Mouse (Mus musculus) megakaryocyte-erythroid progenitor cell, adult 5-6 weeks (primary cell): ENCODE results near the gene Spag5. TPM values are rescaled to one million over a fixed set of nuclear protein-coding genes. Genes with fewer than 3 reads are reported as not detected.
A peak's percentile ranks its signal among the peaks of the same experiment; 100 is the strongest.
"Not testable (repeated sequence)": the region's sequence is repeated elsewhere in the genome, so short reads cannot be mapped to it uniquely, and the experiment has no call there.

Experiments
- ATAC-seq: replicated peaks from 2 replicates; pipeline ENCODE4 v1.8.0; 2016; ENCODE audit warnings: mild to moderate bottlenecking, inconsistent platforms; ENCODE audit not compliant: severe bottlenecking, poor library complexity, low FRiP score, low TSS enrichment
- total RNA-seq, 2 experiments: library from RNA; stranded (forward) in 1 of 2; stranded (reverse) in 1 of 2; fragments of 200-1000, 215-1000 nt in 1 of 2; fragments of >200 nt in 1 of 2; fragmentation: Nextera tagmentation in 1 of 2; gene quantifications; 2 replicates each; pipeline ENCODE4 v1.2.3; 2014 to 2017

The Spag5 gene
- total RNA-seq (2014; fragmentation: Nextera tagmentation) (47.4 and 52.6 TPM in 2 replicates), total RNA-seq (2017) (42.0 and 62.4 TPM in 2 replicates)

DNA sequence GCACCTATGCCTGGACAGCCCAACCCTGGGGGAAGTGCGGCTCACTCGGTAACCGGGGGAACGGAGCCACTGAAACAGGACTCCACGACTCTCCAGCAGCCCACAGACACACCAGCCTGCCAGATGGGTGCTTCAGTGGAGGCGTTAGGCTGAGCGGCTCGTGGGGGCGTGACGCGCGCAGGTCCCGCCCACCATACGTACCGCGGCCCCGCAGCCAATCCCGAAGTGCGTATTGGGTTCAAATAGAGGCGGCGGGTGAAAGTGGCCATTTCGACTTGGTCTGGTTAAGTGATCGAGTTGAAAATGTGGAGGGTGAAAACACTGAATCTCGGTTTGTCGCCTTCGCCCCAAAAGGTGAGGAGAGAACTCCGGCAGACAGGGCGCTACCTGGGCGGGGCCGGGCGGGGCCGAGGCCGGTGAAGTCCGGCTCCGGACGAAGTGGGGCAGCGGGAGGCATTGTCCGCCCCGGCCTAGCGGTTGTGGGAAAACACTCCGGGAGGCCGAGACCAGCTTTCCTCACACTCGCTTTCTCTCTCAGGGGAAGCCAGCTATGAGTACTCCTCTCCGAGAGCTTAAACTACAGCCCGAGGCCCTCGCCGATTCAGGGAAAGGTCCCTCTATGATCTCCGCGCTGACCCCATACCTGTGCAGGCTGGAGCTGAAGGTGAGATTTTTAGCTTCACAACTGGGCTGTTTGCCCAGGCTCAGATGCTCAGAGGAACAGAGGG is at the start of gene Spag5:
Spag5 (plus strand) TSS at position 173 of the 728 bp plus-strand sequence.
- peak; percentile 100 for ATAC-seq

DNA sequence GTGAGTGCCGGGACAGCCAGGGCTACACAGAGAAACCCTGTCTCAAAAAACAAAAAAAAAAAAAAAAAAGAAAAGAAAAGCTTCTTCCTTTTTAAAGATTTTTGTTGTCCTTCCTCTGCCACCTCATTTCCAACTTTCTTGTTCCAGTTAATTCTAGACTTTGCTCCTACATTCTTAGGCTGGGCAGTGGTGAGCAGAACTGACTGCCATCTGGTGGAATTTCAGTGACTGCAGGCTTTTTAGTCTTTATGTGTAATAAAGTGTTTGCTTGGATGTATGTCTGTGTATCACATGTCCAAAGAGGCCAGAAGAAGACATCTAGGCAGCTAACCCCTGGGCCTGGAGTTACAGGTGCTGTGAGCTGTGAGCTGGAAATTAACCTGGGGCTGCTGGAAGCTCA is 44.7 kb upstream of the Spag5 start:
- ATAC-seq, result no peak

DNA sequence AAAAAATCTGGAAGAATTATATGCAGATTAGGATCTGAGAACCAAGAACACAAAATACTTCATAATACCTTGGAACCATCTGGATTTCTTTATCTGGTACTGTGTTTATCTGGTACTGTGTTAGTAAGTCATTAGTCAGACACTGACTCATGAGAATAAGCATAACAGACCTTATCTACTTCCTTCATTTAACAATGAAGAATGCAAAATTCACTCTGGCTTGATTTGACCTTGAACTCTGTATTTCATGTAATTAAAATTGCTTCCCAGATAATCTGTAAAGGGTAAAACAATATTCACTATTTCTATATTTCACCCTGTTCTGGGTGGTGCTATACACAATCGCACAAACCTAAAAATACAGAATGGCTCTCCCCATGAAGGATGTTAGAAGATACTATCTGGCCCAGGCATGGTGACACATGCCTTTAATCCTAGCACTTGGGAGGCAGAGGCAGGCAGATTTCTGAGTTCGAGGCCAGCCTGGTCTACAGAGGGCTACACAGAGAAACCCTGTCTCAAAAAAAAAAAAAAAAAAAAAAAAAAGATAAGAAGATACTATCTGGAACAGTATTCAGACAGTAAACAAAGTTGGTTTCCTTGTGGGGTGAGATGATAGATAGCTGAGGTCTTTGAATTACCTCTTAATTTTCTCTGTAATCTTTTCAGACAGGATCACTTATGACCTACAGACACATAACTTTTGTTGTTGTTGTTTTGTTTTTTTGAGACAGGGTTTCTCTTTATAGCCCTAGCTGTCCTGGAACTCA is 40.7 kb upstream of the Spag5 start:
- no peak for ATAC-seq

DNA sequence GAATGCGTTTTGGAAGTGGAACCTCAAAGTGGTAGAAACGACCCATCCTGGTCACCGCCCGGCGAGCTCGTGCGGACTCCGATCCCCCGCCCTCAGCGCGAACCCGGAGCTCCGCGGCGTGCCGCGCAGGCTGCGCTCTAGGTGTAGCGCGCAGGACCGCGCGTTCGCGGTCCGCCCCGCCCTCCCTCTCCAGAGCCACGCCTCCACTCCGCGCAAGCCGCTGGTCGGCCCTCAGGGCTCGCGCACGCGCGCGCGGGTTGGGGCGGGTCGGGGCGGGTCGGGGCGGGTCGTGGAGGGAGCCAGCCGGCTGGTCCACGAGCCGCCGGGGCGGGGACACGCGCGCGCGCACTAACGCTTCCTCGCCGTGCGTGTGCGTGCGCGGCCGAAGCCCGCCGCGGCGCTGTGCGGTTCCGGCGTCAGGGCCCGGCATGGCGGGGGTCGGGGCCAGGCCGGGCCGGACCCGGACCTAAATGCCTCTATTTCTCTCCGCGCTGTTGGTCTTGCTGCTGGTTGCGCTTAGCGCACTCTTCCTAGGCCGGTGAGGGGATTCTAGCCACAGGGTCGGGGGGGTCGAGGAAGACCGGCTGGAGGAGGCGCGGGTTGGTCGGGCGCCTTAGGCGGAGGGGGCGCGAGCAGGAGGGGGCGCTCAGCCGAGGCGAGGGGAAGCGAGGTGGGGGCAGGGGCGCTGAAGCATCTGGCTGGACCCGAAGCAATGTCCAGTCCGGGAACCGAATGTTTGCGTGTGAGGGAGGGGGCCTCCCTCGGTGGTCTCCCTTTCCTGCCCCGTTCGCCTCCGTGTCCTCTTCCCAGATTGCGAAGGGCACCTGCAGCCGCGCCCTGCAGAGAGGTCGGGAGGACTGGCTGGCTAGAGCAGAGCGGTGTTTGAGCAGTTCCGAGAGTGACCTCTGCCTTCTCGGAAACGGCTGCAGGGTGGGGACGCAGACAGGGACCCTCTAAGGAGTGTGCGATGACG is 39.7 kb upstream of the Spag5 start, which contains the start of gene 2610507B11Rik:
2610507B11Rik (plus strand) TSS at position 373 of the 973 bp plus-strand sequence.
- ATAC-seq, result peak; percentile 80

DNA sequence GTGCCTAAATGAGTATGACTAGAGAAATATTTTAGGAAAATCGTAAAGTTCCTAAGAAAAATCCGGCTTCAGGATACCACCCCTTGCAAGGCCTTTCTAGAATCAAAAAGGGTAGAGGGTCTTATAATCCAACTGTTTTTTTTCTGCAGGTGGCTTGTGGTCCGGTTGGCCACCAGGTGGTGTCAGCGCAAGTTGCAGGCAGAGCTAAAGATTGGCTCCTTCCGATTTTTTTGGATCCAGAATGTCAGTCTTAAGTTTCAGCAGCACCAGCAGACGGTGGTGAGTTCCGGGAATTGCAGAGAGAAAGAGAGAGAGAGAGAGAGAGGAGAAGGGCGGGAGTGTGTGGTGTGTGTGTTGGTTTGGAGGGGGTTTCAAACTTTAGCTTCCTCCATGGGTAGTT is 38.8 kb upstream of the Spag5 start:
- ATAC-seq, result peak; percentile 39

DNA sequence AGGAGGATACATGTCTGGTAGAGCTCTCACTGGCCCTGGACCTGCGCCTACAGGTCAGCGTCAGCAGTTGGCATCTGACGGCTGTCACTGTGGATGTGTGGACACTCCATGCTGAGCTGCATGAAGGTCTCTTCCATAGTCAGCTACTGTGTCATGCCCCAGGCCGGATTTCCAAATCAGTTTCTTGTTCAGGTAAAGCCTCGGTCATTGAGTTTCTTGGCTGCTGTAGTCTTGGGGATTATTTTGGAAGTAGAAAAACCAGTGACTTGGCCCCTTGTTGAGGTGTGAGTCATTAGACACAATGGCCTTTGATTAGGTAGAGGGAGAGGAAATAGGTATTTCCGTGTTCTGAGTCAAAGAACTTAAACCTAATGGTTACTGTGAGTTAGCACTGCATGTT is 35.8 kb upstream of the Spag5 start:
- no peak for ATAC-seq

DNA sequence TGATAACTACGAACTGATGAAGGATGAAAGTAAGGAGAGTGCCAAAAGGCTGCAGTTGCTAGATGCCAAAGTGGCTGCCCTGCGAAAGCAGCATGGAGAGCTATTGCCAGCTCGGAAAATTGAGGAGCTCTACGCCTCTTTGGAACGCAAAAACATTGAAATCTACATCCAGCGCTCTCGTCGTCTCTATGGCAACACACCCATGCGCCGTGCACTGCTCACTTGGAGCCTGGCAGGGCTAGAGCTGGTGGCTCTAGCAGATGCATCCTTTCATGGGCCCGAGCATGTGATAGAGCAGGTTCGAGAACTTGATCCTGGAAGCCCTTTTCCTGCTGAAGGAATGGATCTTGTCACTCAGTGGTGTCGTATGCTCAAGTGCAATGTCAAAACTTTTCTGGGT is 29.3 kb upstream of the Spag5 start:
- no peak for ATAC-seq

DNA sequence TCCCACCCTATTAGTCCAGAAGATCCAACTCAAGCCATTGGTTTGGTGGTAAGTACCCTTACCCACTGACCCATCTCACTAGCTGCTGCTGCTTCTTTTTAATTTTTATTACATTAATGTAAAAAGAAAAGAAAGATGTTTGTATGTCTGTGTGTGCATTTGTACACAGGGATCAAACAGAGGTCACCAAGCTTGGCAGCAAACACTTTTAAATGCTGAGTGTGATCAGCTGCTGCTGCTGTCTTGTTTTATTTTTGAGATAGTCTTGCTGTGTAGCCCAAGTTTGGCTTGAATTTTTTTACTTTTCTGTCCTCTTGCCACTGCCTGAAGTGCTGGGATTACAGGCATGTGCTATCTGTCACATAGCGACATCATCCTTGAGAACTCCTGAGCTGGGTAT is 25.7 kb upstream of the Spag5 start:
- no peak for ATAC-seq

DNA sequence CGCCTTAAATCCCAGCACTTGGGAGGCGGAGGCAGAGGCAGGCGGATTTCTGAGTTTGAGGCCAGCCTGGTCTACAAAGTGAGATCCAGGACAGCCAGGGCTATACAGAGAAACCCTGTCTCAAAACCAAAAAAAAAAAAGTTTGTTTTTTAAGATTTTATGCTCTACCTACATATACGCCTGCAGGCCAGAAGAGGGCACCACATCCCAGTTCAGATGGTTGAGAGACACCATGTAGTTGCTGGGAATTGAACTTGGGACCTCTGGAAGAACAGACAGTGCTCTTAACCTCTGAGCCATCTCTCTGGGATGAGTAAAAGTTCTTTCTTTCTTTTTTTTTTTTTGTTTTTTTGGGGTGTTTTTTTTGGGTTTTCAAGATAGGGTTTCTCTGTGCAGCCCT is 25.2 kb upstream of the Spag5 start:
- not testable (repeated sequence) for ATAC-seq

DNA sequence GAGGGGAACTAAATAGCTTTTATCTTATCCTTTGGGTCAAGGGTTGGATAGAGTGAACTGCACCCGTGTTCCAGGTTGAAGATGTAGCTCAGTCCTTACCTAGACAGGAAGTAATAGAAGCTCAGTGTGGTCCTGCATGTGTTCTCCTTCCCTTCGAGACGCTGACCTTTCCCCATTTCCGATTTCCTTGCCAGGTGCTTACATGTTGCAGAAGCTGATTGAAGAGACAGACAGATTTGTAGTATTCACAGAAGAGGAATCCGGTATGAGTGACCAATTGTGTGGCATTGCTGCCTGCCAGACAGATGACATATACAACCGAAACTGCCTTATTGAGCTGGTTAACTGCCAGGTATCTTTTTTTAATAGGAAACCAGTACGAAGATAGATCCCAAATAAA is 22.5 kb upstream of the Spag5 start:
- no peak for ATAC-seq

DNA sequence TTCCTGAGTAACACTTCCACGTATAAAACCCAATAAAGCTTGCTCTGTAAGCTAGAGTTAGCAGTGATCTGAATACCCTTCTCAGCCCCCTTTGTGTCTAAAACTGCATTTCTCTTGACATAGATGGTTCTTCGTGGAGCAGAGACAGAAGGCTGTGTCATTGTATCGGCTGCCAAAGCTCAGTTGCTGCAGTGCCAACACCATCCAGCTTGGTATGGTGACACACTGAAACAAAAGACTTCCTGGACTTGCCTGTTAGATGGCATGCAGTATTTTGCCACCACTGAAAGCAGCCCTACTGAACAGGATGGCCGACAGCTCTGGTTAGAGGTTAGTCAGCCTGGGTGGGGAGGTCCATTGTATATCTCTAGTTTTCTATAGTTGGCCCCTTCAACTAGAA is 21.7 kb upstream of the Spag5 start:
- ATAC-seq, result no peak

DNA sequence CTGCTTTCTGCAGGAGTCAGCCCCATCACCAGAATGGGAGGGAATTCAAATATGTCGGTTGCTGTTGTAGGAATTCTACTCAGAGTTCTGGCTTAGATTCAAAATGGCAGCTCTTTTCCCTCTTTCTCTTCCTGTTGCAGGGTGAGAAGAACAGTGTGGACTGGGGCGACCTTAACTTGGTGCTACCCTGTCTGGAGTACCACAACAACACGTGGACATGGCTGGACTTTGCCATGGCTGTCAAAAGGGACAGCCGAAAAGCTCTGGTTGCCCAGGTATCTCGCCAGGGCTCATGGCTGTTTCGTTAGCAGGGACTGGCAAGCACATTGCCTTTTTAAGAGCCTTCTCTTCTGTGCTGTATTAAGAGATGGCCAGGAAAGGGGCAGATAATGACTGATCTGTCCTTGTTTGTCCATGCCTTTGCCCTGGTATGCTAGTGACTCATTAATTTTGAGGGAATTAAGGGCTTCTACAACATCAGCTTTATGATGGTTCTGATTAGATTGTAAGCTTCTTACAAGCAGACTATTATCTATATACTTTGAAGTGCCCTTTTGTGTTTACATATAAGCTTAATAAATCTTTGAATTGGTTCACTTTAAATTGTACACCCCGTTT is 12.1 kb upstream of the Spag5 start:
- no peak for ATAC-seq

DNA sequence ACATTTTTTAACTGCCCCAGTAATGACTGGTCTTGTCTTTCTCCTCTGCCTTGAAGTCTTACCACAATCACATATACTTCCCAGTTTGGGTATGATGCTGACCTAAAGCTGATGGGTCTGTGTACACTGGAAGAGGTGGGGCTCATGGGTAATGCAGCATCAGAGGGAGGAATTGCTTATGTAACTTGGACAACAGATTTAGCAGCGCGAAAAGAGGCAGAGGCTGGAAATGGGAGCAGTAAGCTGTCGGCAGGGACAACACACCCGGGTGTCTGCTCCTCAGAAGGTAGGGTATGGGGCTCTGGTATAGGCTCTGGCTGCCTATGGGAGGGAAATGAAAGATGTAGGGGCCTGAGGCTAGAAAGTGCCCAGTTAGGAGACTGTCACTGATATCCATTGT is 10.7 kb upstream of the Spag5 start, which contains the start of gene BC030499:
BC030499 (plus strand) TSS at position 188 of the 400 bp plus-strand sequence.
- ATAC-seq, result no peak

DNA sequence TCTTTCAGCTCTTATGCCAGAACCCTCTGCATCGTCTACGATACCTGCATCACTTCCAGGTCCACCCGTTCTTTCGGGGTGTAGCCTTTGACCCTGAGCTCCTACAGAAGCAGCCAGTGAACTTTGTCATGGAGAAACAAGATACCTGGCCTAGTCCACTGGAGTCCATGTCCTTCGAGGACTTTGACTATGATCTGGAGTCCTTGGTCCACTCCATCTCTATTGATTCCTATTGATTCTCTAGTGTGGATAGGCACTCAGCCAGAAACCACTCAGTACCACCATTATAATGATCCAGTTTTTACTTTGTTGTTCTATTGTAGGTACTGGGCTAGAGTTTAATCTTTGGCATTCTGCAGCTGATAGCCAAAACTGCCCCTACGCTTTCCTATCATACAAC is 6.7 kb upstream of the Spag5 start:
- no peak for ATAC-seq

DNA sequence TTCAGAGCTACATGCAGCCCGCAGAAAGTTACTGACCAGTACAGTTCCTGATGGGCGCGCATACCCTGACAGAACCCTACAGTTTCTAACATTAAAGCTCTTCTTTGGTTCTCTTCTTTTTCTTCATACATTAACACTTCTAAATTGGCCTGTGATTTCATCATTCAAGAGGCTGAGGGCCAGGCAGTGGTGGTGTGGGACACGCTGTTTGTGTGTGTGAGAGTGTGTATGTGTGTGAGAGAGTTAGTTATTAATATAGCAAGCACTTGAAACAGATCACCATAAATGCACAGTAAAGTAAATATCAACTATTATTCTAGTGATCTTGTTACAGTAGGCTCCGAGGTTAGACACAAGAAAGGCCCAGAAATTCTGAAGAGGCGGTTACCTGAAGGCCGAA is 412 bp upstream of the Spag5 start:
- no peak for ATAC-seq

DNA sequence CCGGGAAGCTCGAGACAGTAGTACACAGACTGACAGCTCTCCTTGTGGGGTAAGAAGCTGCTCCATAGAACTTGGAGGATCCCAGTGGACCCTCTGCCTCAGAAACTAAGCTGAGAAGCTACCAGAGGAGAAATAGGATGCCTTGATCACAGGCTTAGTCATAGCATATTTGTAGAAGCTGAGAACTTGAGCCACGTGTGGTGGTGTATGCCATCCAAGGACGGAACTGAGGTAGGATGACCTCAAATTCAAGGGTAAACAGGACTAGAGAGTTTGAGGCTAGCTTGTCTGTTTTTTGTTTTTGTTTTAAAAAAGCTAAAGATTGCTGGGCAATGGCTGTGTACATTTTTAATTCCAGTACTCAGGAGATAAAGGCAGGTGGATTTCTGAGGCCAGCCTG is 3.9 kb downstream of the Spag5 start:
- ATAC-seq, result no peak

DNA sequence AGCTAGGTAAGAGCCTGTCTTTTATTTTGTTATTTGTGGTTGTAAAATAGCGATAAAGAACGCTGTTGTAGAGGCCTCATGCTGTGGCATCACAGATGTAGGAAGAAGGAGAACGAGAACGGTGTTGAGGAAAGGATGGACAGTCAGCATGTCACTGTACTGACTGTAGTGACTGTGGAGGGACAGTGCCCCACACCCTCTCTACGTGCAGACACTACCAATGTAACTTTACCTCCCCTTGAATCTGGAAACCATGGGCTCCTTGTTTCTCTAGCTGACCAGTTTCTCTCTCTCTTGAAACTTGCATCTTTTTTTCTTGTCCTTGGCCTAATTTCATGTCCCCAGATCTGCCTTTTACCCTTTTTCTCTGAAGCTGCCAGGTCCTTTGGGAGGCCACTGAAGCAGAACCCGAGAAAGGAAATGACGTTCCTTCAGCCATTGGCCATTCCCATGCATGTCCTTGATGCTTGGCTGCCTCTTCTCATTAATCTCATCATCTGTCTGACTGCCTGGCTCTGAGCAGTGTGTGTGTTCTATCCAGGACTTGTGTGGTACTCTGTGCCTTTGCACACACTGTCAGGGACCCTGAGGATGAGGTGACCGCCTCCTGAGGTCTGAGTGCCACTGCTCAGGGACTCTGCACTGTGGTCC is 9.7 kb downstream of the Spag5 start:
- ATAC-seq, result no peak

DNA sequence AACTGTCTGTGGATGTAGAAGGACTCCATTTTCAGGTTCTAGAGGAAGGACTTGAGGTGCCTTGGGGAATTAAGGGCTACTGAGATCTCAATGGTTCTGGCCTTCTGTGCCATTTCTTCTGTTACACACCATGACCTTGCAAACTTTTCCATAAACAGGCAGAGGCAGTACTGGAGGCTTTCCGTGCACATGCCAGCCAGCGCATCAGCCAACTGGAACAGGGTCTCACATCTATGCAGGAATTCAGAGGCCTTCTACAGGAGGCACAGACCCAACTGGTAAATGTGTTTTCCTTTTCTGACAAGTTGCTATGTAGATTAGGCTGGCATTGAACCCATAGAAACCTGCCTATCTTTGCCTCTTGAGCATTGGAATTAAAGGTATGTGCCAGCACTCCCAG is 12.3 kb downstream of the Spag5 start:
- no peak for ATAC-seq

DNA sequence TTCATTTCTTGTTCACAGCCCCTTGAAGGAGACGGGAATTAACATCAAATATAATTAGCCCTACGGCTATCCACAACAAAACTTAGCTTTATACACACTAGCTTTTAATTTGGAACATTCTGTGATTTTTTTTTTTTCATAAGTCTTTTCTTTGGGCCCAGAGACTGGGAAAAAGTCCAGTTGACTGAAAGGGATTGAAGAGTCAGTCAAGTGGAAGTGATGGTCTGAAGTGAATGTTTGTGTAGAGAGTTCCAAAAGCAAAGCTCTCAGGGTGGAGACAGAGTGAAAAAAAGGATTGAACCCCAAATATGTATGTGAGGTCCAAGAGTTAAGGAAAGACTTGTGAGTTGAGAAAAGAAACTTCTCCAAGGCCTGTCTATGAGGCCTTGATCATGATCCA is 17.1 kb downstream of the Spag5 start:
- no peak for ATAC-seq
